Mouse (Mus musculus) G1E (cell line): Measurements from ENCODE around the gene Fam71b. TPM values are rescaled to one million over a fixed set of nuclear protein-coding genes. Genes with fewer than 3 reads are reported as not detected.

Experiments
- ATAC-seq: 2 replicates; pipeline ENCODE4 v1.8.0; 2016; ENCODE audit warnings: mild to moderate bottlenecking; ENCODE audit not compliant: insufficient number of reproducible peaks, poor library complexity, low FRiP score, severe bottlenecking; ENCODE audit errors: extremely low read depth
- DNase-seq: peaks from one replicate; pipeline ENCODE4 v3.0.0; 2012; ENCODE audit warnings: low spot score
- H3K27me3 ChIP-seq: 2 replicates; pipeline ENCODE4 v1.6.1; 2012; ENCODE audit warnings: mild to moderate bottlenecking, low read length, inconsistent platforms; ENCODE audit not compliant: insufficient read depth
- H3K36me3 ChIP-seq: replicated peaks from 2 replicates; pipeline ENCODE3; 2012; ENCODE audit warnings: mild to moderate bottlenecking, inconsistent platforms
- H3K4me1 ChIP-seq: 2 replicates; pipeline ENCODE4 v1.6.1; 2012; ENCODE audit warnings: low read depth, low read length, inconsistent platforms, mixed read lengths; ENCODE audit not compliant: insufficient read depth
- H3K4me3 ChIP-seq: 2 replicates; pipeline ENCODE4 v1.5.1; 2012; ENCODE audit warnings: low read depth, mild to moderate bottlenecking, inconsistent platforms, low read length, moderate library complexity, mixed read lengths
- H3K9me3 ChIP-seq: replicated peaks from 2 replicates; pipeline ENCODE4 v1.6.1; 2012; ENCODE audit warnings: inconsistent platforms
- CTCF ChIP-seq: IDR thresholded peaks from 2 replicates; pipeline ENCODE4 v1.5.1; 2012; ENCODE audit warnings: low read depth, low read length, inconsistent platforms, mixed read lengths
- GATA1 ChIP-seq: IDR thresholded peaks from 2 replicates; pipeline ENCODE4 v1.6.1; 2012; ENCODE audit warnings: borderline replicate concordance, low read length, inconsistent platforms, mixed read lengths
- GATA2 ChIP-seq: IDR thresholded peaks from 2 replicates; pipeline ENCODE4 v1.6.1; 2012; ENCODE audit warnings: low read depth, low read length, inconsistent platforms, borderline replicate concordance
- POLR2AphosphoS5 ChIP-seq: IDR thresholded peaks from 2 replicates; pipeline ENCODE4 v1.6.1; 2012; ENCODE audit warnings: low read depth, low read length, inconsistent platforms; ENCODE audit not compliant: insufficient replicate concordance
- TAL1 ChIP-seq: conservative IDR thresholded peaks from 2 replicates; pipeline ENCODE4 v1.6.1; 2012; ENCODE audit warnings: low read depth, low read length, inconsistent platforms, mixed read lengths
- polyA plus RNA-seq: library from polyadenylated mRNA; stranded (reverse); fragments of >175 nt; gene quantifications from 2 replicates; pipeline ENCODE4 v1.2.3, GENCODE M21; 2012
- total RNA-seq, 2 experiments: library from RNA; stranded (forward) in 1 of 2; stranded (reverse) in 1 of 2; fragments of 200-1000 nt in 1 of 2; fragments of >200 nt in 1 of 2; fragmentation: Nextera tagmentation in 1 of 2; gene quantifications; 2 replicates each; pipeline ENCODE4 v1.2.3; 2014 to 2017

The Fam71b gene
- total and polyA plus RNA-seq, 3 experiments = 0.49 TPM; not detected in 2

GRCm38 (mm10) chr11:46360991-46361665 lies 35.2 kb upstream of the Fam71b start:
- no peaks in the 10 kb centered on the region for H3K4me1 ChIP-seq
- no peaks in the 10 kb centered on the region for H3K9me3 ChIP-seq
- no peak overlapping the region for H3K4me3 ChIP-seq
- no peak for DNase-seq
- H3K27me3 ChIP-seq = peaks cover 16% of the 10 kb centered on the region; the same call in 1 of the 2 replicates
- no peaks in the 10 kb centered on the region for H3K36me3 ChIP-seq
- no peak for ATAC-seq
- TF ChIP-seq POLR2AphosphoS5 = no peak
- no peak for TF ChIP-seq GATA2
- no peak for TF ChIP-seq CTCF
- TF ChIP-seq TAL1 = no peak
- TF ChIP-seq GATA1 = no peak

DNA sequence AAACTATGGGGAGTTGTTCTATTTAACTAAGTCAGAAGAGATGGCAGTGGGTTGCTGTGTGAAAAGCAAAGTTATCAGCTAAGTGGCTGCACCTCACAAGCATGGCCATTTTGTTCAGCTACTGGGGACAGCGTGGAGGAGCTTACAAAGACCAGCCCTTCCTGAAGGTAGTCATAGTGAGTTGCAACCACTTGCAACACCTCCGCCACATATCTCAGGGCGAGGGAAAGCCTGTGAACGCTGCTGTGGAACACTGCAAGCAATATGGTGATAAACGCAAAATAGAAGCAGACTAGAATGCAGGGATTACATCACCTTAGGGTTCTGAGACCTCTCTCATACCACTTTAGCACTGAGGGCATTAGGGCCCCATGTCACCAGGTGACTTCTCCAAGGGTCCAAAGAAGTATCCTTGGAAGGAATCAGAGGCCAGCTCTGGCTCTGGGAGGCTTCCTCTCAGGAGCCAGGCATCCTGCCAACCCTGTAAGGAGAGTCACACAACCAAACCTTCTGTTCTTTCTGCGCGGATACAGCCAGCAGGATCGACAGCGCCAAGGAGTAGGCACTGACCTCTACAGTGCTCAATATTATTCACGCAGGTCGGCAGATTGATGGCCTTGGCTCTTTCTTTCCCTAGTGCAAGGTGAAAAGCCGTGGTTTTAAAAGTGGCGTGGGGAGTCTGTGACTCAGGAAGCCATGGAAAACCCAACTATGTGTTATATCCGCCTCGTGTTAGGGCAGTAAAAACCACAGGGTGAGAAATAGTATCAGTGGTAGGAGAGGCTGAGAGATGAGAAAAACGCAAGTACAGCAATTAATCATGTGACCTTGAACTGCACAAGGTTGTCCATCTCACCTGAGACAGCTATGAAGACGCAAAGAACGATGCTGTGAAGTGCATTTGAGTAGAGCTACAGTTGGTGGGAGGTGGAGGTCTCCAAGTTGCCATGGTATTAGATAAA lies 34.0 kb upstream of the Fam71b start:
- H3K9me3 ChIP-seq = no peaks in the 10 kb centered on the region
- no peaks in the 10 kb centered on the region for H3K36me3 ChIP-seq
- DNase-seq (no peak), ATAC-seq (no peak)
- H3K4me3 ChIP-seq = no peak overlapping the region
- H3K27me3 ChIP-seq = peaks cover 16% of the 10 kb centered on the region; the same call in 1 of the 2 replicates
- no peaks in the 10 kb centered on the region for H3K4me1 ChIP-seq
- no peak for TF ChIP-seq POLR2AphosphoS5
- TF ChIP-seq GATA1 = no peak
- TF ChIP-seq GATA2 = no peak
- no peak for TF ChIP-seq TAL1
- TF ChIP-seq CTCF = no peak

- Histone ChIP-seq H3K4me3 (no peak overlapping the region), H3K27me3 (peaks cover 11% of the 10 kb centered on the region), H3K9me3 (no peaks in the 10 kb centered on the region), H3K36me3 (no peaks in the 10 kb centered on the region), H3K4me1 (no peaks in the 10 kb centered on the region)
- TF ChIP-seq POLR2AphosphoS5 (no peak), TAL1 (no peak), GATA1 (no peak), CTCF (no peak), GATA2 (no peak)
- no peak for DNase-seq
- ATAC-seq = no peak
Measured at GRCm38 (mm10) chr11:46363864-46364263, 32.5 kb upstream of the Fam71b start.

GRCm38 (mm10) chr11:46365744-46366143 lies 30.6 kb upstream of the Fam71b start:
- DNase-seq (no peak), ATAC-seq (no peak)

GRCm38 (mm10) chr11:46366357-46366756 lies 30.0 kb upstream of the Fam71b start:
- no peak overlapping the region for H3K4me3 ChIP-seq
- H3K9me3 ChIP-seq = no peaks in the 10 kb centered on the region
- no peak for ATAC-seq
- no peaks in the 10 kb centered on the region for H3K4me1 ChIP-seq
- TF ChIP-seq GATA2 = no peak
- no peak for TF ChIP-seq POLR2AphosphoS5
- TF ChIP-seq CTCF = no peak
- TF ChIP-seq TAL1 = no peak
- no peak for TF ChIP-seq GATA1
- DNase-seq = no peak
- H3K36me3 ChIP-seq = no peaks in the 10 kb centered on the region
- peaks cover 14% of the 10 kb centered on the region for H3K27me3 ChIP-seq

More at GRCm38 (mm10) chr11:46365744-46366143, 30.6 kb upstream of the Fam71b start:
- Histone ChIP-seq H3K36me3 (no peaks in the 10 kb centered on the region), H3K9me3 (no peaks in the 10 kb centered on the region), H3K4me3 (no peak overlapping the region), H3K27me3 (peaks cover 14% of the 10 kb centered on the region), H3K4me1 (no peaks in the 10 kb centered on the region)
- TF ChIP-seq POLR2AphosphoS5 = no peak
- no peak for TF ChIP-seq GATA1
- TF ChIP-seq GATA2 = no peak
- no peak for TF ChIP-seq TAL1
- TF ChIP-seq CTCF = no peak

DNA sequence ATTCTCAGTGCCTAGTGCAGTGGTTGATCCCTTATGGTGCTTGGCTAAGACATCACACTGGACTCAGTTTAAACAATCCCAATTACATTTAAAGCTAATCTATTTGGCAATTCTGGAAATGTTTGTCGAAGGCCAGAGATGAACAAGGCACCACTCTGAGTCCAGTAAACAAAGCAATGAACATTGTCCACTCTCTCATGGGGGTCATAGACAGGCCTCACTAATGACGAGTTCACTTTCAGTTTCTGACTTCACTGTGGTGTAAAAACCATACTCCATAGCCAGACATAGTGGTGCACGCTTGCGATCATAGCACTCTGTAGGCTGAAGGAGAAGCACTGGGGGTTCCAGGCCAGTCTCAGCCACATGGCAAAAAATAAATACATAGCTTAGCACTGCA lies 25.9 kb upstream of the Fam71b start:
- Histone ChIP-seq H3K27me3 (peaks cover 16% of the 10 kb centered on the region), H3K4me1 (no peaks in the 10 kb centered on the region), H3K4me3 (no peak overlapping the region), H3K9me3 (no peaks in the 10 kb centered on the region), H3K36me3 (no peaks in the 10 kb centered on the region)
- TF ChIP-seq POLR2AphosphoS5 (no peak), TAL1 (no peak), GATA2 (no peak), GATA1 (no peak), CTCF (no peak)
- ATAC-seq (no peak), DNase-seq (no peak)
